Mouse (Mus musculus): Measurements from ENCODE around the gene Olfr773.
"Not testable (repeated sequence)": the region's sequence is repeated elsewhere in the genome, so short reads cannot be mapped to it uniquely, and the experiment has no call there.

The Olfr773 gene

GRCm38 (mm10) chr10:129187319-129187718, at the start of gene Olfr773:
Gene Olfr773, minus strand, starts transcription at chr10:129187419.
- not testable (repeated sequence) for DNase-seq

GRCm38 (mm10) chr10:129235904-129236303, 48.7 kb upstream of the Olfr773 start, which contains the start of gene Olfr774:
Gene Olfr774, plus strand, starts transcription at chr10:129236204.
- DNase-seq = no peak

GRCm38 (mm10) chr10:129230737-129231136, 43.5 kb upstream of the Olfr773 start:
- DNase-seq = no peak

GRCm38 (mm10) chr10:129177821-129178220, 9.4 kb downstream of the Olfr773 start, which contains the start of gene Olfr772:
Gene Olfr772, minus strand, starts transcription at chr10:129177921.
- not testable (repeated sequence) for DNase-seq

- no peak for DNase-seq
Observed at GRCm38 (mm10) chr10:129164651-129165050, 22.6 kb downstream of the Olfr773 start, which contains the start of gene Olfr771. Gene Olfr771, minus strand, starts transcription at chr10:129164751.

- DNase-seq = no peak
Observed at GRCm38 (mm10) chr10:129138898-129139297, 48.3 kb downstream of the Olfr773 start, which contains the start of gene Olfr770. Gene Olfr770, minus strand, starts transcription at chr10:129138998.

All from right cerebral cortex, postnatal 25 days (tissue).